Mouse (Mus musculus) gastrocnemius, postnatal 25 days (tissue): ENCODE measurements at regions not wholly inside any gene's neighbourhood (a gene's known extent, or its start where the extent isn't known, plus 50 kb on each side); places are given as distances from the start of the nearest gene placed in this dataset.

Experiments used
- DNase-seq: peaks from one replicate; pipeline ENCODE4 v3.0.0; 2022

GRCm38 (mm10) chr6:49999365-49999764 is 110.7 kb upstream of the Mpp6 start:
- DNase-seq: no peak

GRCm38 (mm10) chr6:50008074-50008473 is 102.0 kb upstream of the Mpp6 start:
- DNase-seq: no peak

- no peak for DNase-seq
Measured at GRCm38 (mm10) chr6:50008869-50009268, 101.2 kb upstream of the Mpp6 start.

GRCm38 (mm10) chr6:50009339-50009738 is 100.7 kb upstream of the Mpp6 start:
- DNase-seq: peak; percentile 12

- no peak for DNase-seq
Measured at GRCm38 (mm10) chr6:50009856-50010255, 100.2 kb upstream of the Mpp6 start.

GRCm38 (mm10) chr6:50011071-50011470 is 99.0 kb upstream of the Mpp6 start:
- no peak for DNase-seq

- DNase-seq: no peak
Measured at GRCm38 (mm10) chr6:50011746-50012453, 98.1 kb upstream of the Mpp6 start.

- DNase-seq: no peak
Measured at GRCm38 (mm10) chr6:50013067-50013466, 97.0 kb upstream of the Mpp6 start.

- DNase-seq: no peak
Measured at GRCm38 (mm10) chr6:50013842-50014241, 96.2 kb upstream of the Mpp6 start.

GRCm38 (mm10) chr6:50027981-50028380 is 82.1 kb upstream of the Mpp6 start:
- no peak for DNase-seq

- DNase-seq: no peak
Measured at GRCm38 (mm10) chr6:50029895-50030515, 80.0 kb upstream of the Mpp6 start.

GRCm38 (mm10) chr6:50031356-50031755 is 78.7 kb upstream of the Mpp6 start:
- DNase-seq: no peak

GRCm38 (mm10) chr6:50032894-50033595 is 77.0 kb upstream of the Mpp6 start:
- no peak for DNase-seq

GRCm38 (mm10) chr6:50037614-50038013 is 72.4 kb upstream of the Mpp6 start:
- no peak for DNase-seq

GRCm38 (mm10) chr6:50038369-50038768 is 71.7 kb upstream of the Mpp6 start:
- DNase-seq: peak; percentile 52

- no peak for DNase-seq
Measured at GRCm38 (mm10) chr6:50041044-50041443, 69.0 kb upstream of the Mpp6 start.

GRCm38 (mm10) chr6:50042127-50042526 is 67.9 kb upstream of the Mpp6 start:
- no peak for DNase-seq

- no peak for DNase-seq
Measured at GRCm38 (mm10) chr6:50044165-50044564, 65.9 kb upstream of the Mpp6 start.

- no peak for DNase-seq
Measured at GRCm38 (mm10) chr6:50046721-50047120, 63.3 kb upstream of the Mpp6 start.

- DNase-seq: no peak
Measured at GRCm38 (mm10) chr6:50052416-50052815, 57.6 kb upstream of the Mpp6 start.

GRCm38 (mm10) chr6:50053086-50053485 is 57.0 kb upstream of the Mpp6 start:
- DNase-seq: peak; percentile 42

- no peak for DNase-seq
Measured at GRCm38 (mm10) chr6:50054233-50054632, 55.8 kb upstream of the Mpp6 start.

- no peak for DNase-seq
Measured at GRCm38 (mm10) chr6:50058596-50058995, 51.4 kb upstream of the Mpp6 start.
